Mouse (Mus musculus): ENCODE results near the gene Aebp2.

DNA sequence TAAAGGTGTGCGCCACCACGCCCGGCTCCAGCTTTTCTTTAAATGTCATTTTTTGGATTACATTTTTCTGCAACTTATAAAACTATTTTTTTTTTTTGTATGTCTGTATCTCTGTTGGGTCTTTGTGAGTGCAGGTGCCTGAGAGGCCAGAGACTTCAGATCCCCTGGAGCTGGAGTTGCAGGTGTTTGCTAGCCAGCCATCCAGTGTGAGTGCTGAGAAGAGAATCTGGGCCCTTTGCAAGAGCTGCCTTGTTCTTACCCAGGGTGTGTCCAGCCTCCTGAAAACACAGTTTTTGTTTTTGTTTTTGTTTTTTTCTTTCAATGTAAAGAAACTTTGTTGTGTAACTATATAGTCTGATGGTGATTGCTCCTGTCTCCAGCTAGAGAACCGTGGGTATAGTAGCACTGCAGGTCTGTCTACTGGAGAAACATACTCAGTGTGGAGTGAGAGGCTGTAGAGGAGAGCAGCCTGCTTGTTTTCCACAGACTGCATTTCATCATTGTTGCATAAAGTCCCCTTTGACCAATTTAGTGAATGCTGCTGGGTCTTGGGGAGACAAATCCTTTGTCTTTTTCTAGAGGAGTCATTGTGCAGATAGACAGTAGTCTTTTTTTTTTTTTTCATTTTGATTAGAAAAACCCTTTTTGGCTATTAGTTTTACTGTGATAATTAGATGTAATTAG lies 6.9 kb downstream of the Aebp2 start:
- no peak for TF ChIP-seq CTCF (IDR thresholded peaks at IDR 0.05; ENCODE audit: borderline replicate concordance, insufficient read depth, low read depth, low read length)
- TF ChIP-seq POLR2A (IDR thresholded peaks at IDR 0.05; ENCODE audit: borderline replicate concordance, insufficient read depth, low read length), result no peak
